Mouse (Mus musculus): Measurements from ENCODE around the gene Rps18. TPM values are rescaled to one million over a fixed set of nuclear protein-coding genes. Genes with fewer than 3 reads are reported as not detected.
A peak's percentile ranks its signal among the peaks of the same experiment; 100 is the strongest.

Rps18 gene
- total RNA-seq, 1 experiment from 2014 or later: 1,549 TPM

DNA sequence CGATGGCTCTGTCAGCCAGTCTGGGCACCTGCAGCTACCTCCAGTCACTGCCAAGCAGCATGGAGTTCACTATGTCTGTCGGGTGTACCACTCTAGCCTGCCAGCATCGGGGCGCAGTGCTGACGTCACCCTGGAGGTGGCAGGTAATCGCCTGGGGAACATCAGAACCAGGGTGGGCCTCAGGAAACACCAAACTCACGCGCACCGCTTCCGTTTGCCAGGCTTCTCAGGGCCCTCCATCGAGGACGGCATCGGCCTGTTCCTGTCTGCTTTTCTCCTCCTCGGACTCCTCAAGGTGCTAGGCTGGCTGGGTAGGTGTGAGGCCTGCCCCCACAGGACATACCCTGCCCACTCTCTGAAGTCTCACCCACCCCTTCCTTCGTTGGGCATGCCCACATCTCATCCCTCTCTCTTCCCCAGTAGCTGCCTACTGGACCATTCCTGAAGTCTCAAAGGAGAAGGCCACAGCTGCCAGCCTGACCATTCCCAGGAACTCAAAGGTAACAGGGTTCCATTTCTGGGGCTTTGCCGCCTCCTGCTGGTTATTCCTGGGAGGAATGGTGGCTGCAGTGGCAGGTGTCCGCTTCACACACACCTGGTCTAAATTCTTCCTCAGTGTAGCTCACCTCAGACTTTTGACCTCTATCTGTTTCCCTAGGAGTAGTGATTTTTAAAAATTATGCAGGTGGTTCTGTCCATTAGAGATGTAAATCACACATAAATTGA, 29.4 kb downstream of the Rps18 start:
- ATAC-seq (replicated peaks; ENCODE audit: low read depth, poor library complexity, severe bottlenecking): no peak

DNA sequence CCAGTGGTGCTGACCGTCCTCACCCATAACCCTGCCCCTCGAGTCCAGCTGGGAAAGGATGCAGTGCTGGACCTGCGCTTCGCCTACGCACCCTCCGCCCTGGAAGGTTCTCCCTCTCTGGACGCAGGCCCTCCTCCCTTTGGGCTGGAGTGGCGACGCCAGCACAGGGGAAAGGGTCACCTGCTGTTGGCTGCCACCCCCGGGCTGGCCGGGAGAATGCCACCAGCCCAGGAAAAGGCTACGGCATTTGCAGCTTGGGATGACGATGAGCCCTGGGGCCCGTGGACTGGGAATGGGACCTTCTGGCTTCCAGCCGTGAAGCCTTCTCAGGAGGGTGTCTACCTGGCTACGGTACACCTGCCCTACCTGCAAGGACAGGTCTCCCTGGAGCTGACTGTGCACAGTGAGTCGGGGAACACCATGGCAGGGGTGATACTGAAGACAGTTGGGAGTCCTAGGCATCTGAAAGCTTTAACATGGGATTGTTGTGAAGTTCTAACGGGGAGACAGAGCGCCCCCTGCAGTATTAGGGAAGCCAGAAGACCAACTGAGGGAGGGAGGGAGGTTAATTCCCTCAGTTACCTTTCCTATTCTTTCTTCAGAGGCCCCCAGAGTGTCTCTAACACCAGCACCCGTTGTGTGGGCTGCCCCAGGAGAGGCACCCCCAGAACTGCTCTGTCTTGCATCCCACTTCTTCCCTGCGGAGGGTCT, 30.2 kb downstream of the Rps18 start:
- no peak for ATAC-seq (replicated peaks; ENCODE audit: low read depth, poor library complexity, severe bottlenecking)

DNA sequence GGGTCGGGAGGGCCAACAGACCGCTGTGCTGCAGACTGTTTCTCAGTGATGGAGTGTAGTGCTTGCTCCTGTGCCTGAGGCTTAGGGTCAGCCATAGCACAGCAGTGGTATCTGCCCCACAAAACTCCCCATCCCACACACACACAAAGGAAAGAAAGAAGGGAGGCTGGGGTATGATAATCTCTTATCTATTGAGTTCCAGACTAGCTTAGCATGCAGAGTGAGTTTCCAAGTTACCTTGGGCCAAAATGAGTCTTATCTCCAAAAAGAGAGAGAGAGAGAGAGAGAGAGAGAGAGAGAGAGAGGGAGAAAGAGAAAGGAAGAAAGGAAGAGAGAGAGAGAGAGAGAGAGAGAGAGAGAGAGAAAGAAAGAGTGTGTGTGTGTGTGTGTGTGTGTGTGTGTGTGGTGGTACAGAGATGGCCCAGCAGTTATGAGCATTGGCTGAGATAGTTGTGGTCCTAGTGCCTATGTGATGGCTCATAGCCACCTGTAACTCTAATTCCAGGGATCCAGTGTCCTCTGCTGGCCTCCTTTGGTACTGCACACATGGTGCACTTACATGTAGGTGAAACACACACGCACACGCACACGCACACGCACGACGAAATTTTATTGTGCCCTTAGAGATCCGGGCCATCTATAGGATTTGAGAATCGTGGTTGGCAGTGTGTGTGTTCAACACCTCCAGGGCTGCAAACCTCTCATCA, 31.1 kb downstream of the Rps18 start:
- no peak for ATAC-seq (replicated peaks; ENCODE audit: low read depth, poor library complexity, severe bottlenecking)

DNA sequence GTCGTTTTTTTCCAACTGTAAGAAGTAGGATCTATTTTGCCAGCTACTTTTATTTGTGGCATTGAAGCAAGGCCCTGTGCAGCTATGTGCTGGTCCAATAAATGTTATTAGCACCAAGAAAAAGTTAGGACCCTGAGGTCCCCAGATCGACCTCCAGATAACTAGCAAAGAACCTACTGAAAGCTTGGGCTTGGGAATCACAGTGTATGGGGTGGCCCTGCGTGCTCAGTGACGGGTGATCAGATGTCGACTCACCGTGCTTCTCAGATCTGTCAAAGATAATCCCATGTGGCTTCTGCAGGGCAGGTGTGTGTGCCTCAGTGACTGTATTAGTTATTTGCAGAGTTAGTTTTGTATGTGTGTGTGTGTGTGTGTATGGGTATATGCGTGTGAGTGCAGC, 34.4 kb downstream of the Rps18 start:
- ATAC-seq (replicated peaks; ENCODE audit: low read depth, poor library complexity, severe bottlenecking): no peak

DNA sequence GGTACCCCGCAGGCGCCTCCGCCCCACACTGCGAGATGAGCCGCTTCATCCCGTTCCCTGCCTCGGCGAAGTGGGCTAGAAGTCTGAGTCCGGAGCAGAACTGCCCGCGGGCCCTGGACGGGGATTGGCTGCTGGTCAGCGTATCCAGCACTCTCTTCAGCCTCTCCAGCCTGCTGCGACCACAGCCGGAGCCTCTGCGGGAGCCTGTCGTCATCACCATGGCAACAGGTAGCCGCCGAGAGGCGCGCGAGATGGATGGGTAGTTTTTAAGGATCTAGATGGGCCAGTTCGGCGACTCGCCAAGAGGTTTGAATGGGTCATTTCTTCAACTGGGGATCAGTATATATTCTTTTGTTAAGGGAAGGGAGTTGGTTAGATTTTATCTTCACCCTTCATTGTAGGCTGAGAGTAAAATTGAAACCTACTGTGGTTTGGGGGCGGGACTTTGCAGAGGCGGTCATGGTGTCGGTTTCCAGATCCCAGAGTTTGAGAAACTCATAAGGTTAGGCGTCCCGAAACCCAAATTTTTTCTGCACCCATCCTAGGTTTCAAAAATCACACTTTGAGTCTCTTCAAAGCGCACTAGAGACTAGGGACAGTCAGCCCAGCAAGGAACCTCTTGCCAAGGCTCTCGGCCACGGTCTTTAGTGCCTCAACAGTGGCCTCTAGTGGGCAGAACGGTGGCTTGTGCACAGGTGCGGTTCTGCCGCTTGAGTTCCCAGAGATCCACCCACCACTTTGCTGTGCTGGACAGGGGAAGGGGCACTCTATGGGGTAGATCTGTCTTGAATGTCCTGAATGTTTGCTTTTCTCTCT, 35.3 kb downstream of the Rps18 start:
- peak; percentile 29 for ATAC-seq (replicated peaks; ENCODE audit: low read depth, poor library complexity, severe bottlenecking)

DNA sequence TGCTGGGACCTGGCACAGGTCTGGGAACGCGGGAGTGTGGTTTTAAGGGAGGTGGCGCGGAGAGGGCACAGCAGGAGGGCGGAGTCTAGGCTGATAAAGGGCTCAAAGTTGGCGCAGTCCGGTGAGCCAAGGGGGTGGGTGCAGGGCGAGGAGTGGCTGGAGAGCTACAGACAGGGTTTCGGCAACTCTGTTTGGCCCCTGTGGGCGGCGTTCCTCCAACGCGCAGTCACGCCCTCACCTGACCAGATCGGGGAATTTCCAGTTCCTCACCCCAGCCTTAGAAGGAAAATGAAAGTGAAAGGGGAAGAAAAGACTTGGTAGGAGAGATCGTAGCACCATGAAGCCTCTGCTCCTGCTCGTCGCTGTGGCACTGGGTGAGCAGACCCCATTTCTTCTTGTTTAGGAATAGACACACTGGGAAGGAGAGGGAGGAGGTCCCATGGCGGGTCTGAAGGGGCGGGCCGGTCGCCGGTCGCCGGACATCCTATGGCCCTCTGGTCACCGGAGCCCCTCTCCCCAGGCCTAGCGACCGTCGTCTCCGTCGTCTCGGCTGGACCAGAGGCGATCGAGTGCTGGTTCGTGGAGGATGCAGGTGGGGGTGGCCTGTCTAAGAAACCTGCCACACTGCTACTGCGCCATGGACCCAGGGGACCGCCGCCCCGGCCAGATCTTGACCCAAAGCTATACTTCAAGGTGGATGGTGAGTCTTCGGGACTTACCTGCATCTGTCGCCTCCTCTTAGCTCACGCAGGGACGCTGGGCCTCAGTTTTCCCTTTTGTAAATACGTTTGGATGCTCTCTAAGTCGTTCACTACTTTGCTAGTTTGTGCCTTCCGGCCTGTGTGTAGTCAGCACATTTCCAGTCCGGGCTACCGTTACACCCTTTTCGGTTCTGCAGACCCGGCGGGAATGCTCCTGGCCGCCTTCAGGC, 36.2 kb downstream of the Rps18 start:
- ATAC-seq (replicated peaks; ENCODE audit: low read depth, poor library complexity, severe bottlenecking): peak; percentile 58

DNA sequence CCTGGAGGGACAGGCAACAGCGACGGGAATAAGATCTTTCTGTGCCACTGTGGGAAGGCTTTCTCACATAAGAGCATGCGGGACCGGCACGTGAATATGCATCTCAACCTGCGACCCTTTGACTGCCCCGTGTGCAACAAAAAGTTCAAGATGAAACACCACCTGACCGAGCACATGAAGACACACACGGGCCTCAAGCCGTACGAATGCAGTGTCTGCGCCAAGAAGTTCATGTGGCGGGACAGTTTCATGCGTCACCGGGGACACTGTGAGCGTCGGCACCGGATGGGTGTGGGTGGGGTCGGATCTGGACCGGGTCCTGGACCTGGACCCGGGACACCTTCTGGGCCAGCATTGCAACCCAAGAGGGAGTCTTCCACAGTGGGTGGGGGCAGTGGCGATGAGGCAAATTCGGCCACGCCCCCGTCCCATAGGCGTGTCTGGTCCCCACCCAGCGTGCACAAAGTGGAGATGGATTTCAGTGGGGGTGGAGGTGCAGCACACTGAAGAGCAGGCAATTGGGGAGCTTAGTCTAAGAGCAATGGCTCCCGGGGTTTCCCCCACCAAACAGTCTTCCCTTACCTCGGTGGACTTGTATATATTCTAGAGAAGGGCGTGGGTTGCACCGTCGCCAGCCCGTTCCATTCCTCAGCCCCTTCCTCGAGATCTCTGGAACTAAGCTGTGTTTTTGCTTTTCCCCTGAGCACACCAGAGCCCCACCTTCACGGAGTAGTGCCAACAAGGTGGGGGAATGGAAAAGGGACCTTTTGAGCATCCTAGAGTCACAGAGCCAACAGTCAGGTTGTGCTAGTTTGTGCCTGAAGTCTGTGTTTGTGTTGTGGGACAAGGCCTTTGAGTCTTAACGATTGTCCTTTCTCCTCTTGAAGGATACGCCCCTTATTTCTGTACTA, 37.3 kb downstream of the Rps18 start:
- ATAC-seq (replicated peaks; ENCODE audit: low read depth, poor library complexity, severe bottlenecking): no peak

DNA sequence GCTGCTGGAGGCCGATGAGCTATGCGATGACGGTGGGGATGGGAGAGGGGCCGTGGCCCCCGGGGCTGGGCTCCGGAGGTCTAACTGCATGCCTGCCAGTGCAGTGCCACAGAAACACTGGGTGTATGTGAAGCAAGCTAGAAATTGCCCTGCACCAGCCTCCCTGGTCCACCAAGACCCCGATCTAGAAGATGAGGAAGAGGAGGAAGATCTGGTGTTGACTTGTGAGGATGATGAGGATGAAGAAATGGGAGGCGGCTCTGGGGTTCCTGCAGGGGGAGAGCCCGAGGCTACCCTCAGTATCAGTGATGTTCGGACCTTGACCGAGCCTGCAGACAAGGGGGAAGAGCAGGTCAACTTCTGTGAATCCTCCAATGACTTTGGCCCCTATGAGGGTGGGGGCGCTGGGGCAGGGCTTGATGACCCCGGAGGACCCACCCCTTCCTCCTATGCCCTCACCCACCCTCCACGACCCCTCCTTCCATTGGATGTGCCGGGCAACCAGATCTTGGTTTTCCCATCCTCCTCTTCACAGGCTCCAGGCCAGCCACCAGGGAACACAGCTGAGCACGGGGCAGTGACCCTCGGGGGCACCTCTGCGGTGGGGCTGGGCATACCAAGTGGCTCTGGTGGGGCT, 38.0 kb downstream of the Rps18 start:
- ATAC-seq (replicated peaks; ENCODE audit: low read depth, poor library complexity, severe bottlenecking): no peak

DNA sequence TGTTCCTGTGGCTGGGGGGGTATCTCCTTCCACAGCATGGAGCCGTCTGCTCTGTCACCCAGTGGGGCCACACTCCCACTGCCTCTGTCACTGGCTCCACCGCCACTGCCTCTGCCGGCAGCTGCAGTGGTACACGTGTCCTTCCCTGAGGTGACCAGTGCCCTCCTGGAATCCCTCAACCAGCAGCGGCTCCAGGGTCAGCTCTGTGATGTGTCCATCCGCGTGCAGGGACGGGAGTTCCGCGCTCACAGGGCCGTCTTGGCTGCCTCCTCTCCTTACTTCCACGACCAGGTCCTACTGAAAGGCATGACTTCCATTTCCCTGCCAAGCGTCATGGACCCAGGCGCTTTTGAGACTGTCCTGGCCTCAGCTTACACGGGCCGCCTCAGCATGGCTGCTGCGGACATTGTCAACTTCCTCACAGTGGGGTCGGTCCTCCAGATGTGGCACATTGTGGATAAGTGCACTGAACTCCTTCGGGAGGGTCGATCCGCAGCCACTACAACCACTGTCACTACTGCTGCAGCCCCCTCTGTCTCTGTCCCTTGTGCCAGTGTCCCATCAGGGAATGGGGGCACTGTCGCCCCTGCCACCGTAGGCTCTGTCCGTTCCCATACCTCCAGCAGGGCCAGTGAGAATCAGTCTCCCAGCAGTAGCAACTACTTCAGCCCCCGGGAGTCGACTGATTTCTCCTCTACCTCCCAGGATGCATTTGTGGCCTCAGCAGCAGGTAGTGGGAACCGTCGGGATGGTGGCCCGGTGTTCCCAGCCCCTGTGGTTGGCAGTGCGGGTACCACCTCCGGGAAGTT, 38.8 kb downstream of the Rps18 start:
- ATAC-seq (replicated peaks; ENCODE audit: low read depth, poor library complexity, severe bottlenecking): no peak

DNA sequence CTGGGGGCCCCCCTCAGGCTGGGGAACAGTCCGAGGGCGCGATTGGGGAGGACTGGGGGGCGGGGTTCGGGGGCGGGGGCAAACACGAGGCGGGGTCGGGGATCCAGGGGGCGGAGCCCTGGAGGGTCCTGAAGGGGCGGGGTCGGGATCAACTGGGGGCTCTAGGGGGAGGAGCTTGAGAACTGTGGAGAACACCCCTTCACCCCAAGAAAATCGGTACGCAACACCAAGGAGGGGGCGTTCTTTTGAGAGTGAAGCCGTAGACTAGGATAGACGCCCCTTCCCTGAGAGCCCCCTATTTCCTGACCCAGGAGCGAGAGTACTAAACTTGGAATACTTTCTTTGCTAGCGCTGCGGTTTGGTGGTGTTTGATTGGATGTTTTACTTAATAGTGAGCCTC, 39.5 kb downstream of the Rps18 start:
- ATAC-seq (replicated peaks; ENCODE audit: low read depth, poor library complexity, severe bottlenecking): no peak

DNA sequence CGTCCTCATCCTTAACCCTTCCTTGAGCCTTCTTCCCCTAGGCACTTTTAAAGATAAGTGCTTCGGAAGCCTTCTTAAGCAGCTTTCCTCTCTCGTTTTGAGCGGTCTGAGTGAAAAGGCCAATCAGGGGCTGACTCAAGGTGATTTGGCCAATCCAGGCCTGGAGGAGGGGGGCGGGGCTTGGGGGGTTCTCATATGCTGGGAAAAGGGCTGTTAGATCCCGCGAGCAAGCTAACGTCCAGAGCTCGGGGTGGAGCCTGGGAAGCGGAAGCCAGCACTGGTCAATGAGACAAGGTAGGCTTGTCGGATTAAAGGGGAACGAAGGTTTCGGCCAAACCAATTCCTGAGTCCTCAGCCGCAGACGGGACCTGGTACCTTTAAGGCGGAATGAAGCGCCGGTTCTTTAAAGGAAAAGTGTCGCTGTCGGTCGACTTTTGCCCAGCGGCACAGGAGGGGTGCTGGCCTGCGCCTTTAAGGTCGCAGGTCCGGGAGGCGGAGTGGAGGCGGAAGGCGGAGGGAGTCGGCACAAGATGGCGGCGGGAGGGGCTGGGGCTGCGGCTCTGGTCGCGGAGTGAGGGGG, 40.0 kb downstream of the Rps18 start, which contains the start of the genes Tapbp and Zbtb22:
Tapbp (plus strand) TSS at position 229 of the 580 bp plus-strand sequence.
Zbtb22 (plus strand) TSS at position 234 of the 580 bp plus-strand sequence.
- peak; percentile 70 for ATAC-seq (replicated peaks; ENCODE audit: low read depth, poor library complexity, severe bottlenecking)

DNA sequence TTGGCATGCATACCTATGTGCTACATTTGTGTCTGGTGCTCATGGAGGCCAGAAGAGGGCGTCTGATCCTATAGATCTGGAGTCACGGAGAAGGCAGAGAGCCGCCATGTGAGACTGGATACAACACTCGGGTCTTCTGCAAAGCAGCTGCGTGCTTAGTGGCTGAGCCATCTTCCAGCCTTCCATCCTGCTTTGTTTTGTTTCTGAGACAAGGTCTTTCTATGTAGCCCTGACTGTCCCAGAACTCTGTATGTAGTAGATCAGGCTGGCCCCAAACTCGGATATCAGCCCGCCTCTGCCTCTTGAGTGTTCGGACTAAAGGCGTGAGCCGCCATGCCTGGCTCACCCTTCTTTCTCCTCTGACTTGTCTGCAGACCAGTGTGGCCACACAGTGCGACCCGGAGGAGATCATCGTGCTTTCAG, 40.8 kb downstream of the Rps18 start:
- no peak for ATAC-seq (replicated peaks; ENCODE audit: low read depth, poor library complexity, severe bottlenecking)

DNA sequence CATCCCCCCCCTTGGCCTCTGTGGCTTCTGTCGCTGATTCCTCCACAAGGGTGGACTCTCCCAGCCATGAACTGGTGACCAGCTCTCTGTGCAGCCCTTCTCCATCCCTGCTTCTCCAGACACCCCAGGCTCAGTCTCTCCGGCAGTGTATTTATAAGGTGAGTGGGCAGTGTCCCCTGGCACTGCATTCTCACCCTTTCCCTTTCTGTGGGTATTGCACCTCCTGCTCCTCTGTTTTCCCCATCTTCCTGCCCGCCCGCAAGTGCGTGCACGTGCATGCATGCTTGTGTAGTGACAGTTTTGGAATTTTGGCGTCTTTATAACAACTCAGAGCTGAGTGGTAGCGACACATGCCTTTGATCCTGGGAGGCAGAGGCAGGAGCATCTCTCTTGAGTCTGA, 41.9 kb downstream of the Rps18 start:
- no peak for ATAC-seq (replicated peaks; ENCODE audit: low read depth, poor library complexity, severe bottlenecking)

DNA sequence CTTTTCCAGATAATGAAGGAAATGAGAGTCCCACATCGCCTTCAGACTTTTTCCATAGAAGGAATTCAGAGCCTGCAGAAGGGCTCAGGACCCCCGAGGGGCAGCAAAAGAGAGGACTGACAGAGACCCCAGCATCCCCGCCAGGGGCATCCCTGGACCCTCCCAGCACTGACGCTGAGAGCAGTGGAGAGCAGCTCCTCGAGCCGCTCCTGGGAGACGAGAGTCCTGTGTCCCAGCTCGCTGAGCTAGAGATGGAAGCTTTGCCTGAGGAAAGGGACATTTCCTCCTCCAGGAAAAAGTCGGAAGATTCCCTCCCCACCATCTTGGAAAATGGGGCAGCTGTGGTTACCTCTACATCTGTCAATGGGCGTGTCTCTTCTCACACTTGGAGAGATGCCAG, 42.5 kb downstream of the Rps18 start:
- no peak for ATAC-seq (replicated peaks; ENCODE audit: low read depth, poor library complexity, severe bottlenecking)

DNA sequence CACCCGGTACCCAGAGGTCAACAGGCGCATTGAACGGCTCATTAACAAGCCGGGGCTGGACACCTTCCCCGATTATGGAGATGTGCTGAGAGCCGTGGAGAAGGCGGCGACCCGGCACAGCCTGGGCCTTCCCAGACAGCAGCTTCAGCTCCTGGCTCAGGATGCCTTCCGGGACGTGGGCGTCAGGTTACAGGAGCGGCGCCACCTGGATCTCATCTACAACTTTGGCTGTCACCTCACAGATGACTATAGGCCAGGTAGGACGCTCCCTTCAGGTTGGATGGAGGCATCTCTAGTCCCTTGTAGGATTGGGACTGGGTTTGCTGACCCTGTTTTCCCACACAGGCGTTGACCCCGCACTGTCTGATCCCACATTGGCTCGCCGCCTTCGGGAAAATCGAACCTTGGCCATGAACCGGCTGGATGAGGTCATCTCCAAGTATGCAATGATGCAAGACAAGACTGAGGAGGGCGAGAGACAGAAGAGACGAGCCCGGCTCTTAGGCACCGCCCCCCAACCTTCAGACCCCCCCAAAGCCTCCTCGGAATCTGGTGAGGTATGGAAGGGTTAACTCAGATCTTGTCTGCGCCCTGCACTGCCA, 43.9 kb downstream of the Rps18 start:
- no peak for ATAC-seq (replicated peaks; ENCODE audit: low read depth, poor library complexity, severe bottlenecking)
